Mouse (Mus musculus) forebrain, postnatal 0 days (tissue): Measurements from ENCODE around the gene Kif13a. TPM values are rescaled to one million over a fixed set of nuclear protein-coding genes. Genes with fewer than 3 reads are reported as not detected.

ENCODE experiments used
- ATAC-seq: fragments of 200-750 bp; cut with Nextera tagmentation; 2 replicates; pipeline ENCODE4 v1.8.0; 2017; ENCODE audit warnings: mild to moderate bottlenecking, moderate library complexity
- DNase-seq: peaks from one replicate; pipeline ENCODE4 v3.0.0-alpha.2; 2015
- H3K27ac ChIP-seq: fragments of 300-500 bp; sonication (generic); 2 replicates; pipeline ENCODE4 v1.5.1; 2014; ENCODE audit warnings: low read depth, mild to moderate bottlenecking, antibody characterized with exemption, low read length, moderate library complexity, mixed read lengths
- H3K27me3 ChIP-seq: fragments of 300-500 bp; sonication (generic); 2 replicates; pipeline ENCODE4 v1.6.1; 2014; ENCODE audit warnings: mild to moderate bottlenecking, low read length, mixed read lengths; ENCODE audit not compliant: insufficient read depth
- H3K36me3 ChIP-seq: fragments of 300-500 bp; sonication (generic); 2 replicates; pipeline ENCODE4 v1.6.1; 2014; ENCODE audit warnings: mild to moderate bottlenecking, moderate library complexity; ENCODE audit not compliant: insufficient read depth
- H3K4me1 ChIP-seq: fragments of 300-500 bp; sonication (generic); 2 replicates; pipeline ENCODE4 v1.6.1; 2014; ENCODE audit warnings: antibody characterized with exemption; ENCODE audit not compliant: insufficient read depth
- H3K4me2 ChIP-seq: fragments of 300-500 bp; sonication (generic); 2 replicates; pipeline ENCODE4 v1.6.1; 2014; ENCODE audit warnings: low read depth, mild to moderate bottlenecking, moderate library complexity
- H3K4me3 ChIP-seq: fragments of 300-500 bp; sonication (generic); 2 replicates; pipeline ENCODE4 v1.5.1; 2014; ENCODE audit warnings: low read depth, low read length, mixed read lengths
- H3K9ac ChIP-seq: fragments of 300-500 bp; sonication (generic); 2 replicates; pipeline ENCODE4 v1.6.1; 2014; ENCODE audit warnings: mild to moderate bottlenecking
- H3K9me3 ChIP-seq: fragments of 300-500 bp; sonication (generic); 2 replicates; pipeline ENCODE4 v1.6.1; 2016; ENCODE audit warnings: low read length
- CTCF ChIP-seq: sonication (generic); IDR thresholded peaks from 2 replicates; pipeline ENCODE4 v1.5.1; 2016; ENCODE audit warnings: antibody characterized with exemption, control low read depth, low read depth
- WGBS: fragments of 180-500 bp; shearing (Covaris S2); extraction: QIAGEN DNeasy Blood & Tissue Kit; methylation state at CpG from one replicate; pipeline ENCODE4 v1.1.7; 2014; 5-methylcytosine and 5-hydroxymethylcytosine counted together
- polyA plus RNA-seq: library from polyadenylated mRNA; unstranded; fragments of >200 nt; fragmentation: Nextera tagmentation; extraction: Ambion mirVana; gene quantifications from 2 replicates; pipeline ENCODE4 v1.2.1, GENCODE M21; 2015
- total RNA-seq: library from RNA; depleted of rRNA; stranded (reverse); fragments of >200 nt; gene quantifications from 2 replicates; pipeline ENCODE4 v1.2.3, GENCODE M21; 2014

The Kif13a gene
- total and polyA plus RNA-seq, 2 experiments from 2014 or later = 9.2 to 19.7 TPM

GRCm38 (mm10) chr13:46759281-46759809 lies 170.3 kb downstream of the Kif13a start:
- H3K9ac ChIP-seq = no peak overlapping the region
- H3K27me3 ChIP-seq = no peaks in the 10 kb centered on the region
- WGBS = 54% methylated on average over 8 of the region's 8 CpGs
- H3K4me3 ChIP-seq = no peak overlapping the region
- peaks cover 10% of the 10 kb centered on the region for H3K36me3 ChIP-seq
- no peak overlapping the region for H3K4me2 ChIP-seq
- H3K4me1 ChIP-seq = no peaks in the 10 kb centered on the region
- no peak for TF ChIP-seq CTCF
- H3K9me3 ChIP-seq = no peaks in the 10 kb centered on the region
- DNase-seq = no peak
- ATAC-seq = no peak
- no peak overlapping the region for H3K27ac ChIP-seq

- ATAC-seq (no peak), DNase-seq (no peak)
- no peak overlapping the region for H3K4me3 ChIP-seq
- no peaks in the 10 kb centered on the region for H3K9me3 ChIP-seq
- H3K4me2 ChIP-seq = no peak overlapping the region
- 96% methylated on average over 13 of the region's 13 CpGs for WGBS
- H3K27ac ChIP-seq = no peak overlapping the region
- no peak overlapping the region for H3K9ac ChIP-seq
- no peaks in the 10 kb centered on the region for H3K4me1 ChIP-seq
- H3K27me3 ChIP-seq = no peaks in the 10 kb centered on the region
- no peak for TF ChIP-seq CTCF
- H3K36me3 ChIP-seq = peaks cover 10% of the 10 kb centered on the region
These were observed 171.0 kb downstream of the Kif13a start for GRCm38 (mm10) chr13:46758627-46759026.

GRCm38 (mm10) chr13:46757946-46758345 lies 171.7 kb downstream of the Kif13a start:
- Histone ChIP-seq H3K4me1 (no peaks in the 10 kb centered on the region), H3K4me3 (no peak overlapping the region), H3K27me3 (no peaks in the 10 kb centered on the region), H3K9me3 (no peaks in the 10 kb centered on the region), H3K4me2 (no peak overlapping the region), H3K9ac (no peak overlapping the region), H3K36me3 (peaks cover 7% of the 10 kb centered on the region), H3K27ac (no peak overlapping the region)
- ATAC-seq = no peak
- no peak for DNase-seq
- no peak for TF ChIP-seq CTCF
- 88% methylated on average over 7 of the region's 7 CpGs for WGBS

- 91% methylated on average over 5 of the region's 5 CpGs for WGBS
These were observed 176.4 kb downstream of the Kif13a start for GRCm38 (mm10) chr13:46753294-46753693.

GRCm38 (mm10) chr13:46752566-46753229 lies 177.0 kb downstream of the Kif13a start:
- no peak for TF ChIP-seq CTCF
- Histone ChIP-seq H3K27me3 (no peaks in the 10 kb centered on the region), H3K4me2 (no peak overlapping the region), H3K9ac (no peak overlapping the region), H3K27ac (no peak overlapping the region), H3K9me3 (no peaks in the 10 kb centered on the region), H3K36me3 (peaks cover 15% of the 10 kb centered on the region), H3K4me3 (no peak overlapping the region), H3K4me1 (no peaks in the 10 kb centered on the region)
- 82% methylated on average over 13 of the region's 13 CpGs for WGBS
- ATAC-seq (no peak), DNase-seq (no peak)

More at GRCm38 (mm10) chr13:46753294-46753693, 176.4 kb downstream of the Kif13a start:
- Histone ChIP-seq H3K36me3 (peaks cover 15% of the 10 kb centered on the region), H3K9ac (no peak overlapping the region), H3K27me3 (no peaks in the 10 kb centered on the region), H3K9me3 (no peaks in the 10 kb centered on the region), H3K4me1 (no peaks in the 10 kb centered on the region), H3K4me2 (no peak overlapping the region), H3K4me3 (no peak overlapping the region), H3K27ac (no peak overlapping the region)
- ATAC-seq (no peak), DNase-seq (no peak)
- TF ChIP-seq CTCF = no peak

GRCm38 (mm10) chr13:46748138-46748873 lies 181.4 kb downstream of the Kif13a start:
- no peak for TF ChIP-seq CTCF
- no peak overlapping the region for H3K27ac ChIP-seq
- ATAC-seq = no peak
- no peaks in the 10 kb centered on the region for H3K9me3 ChIP-seq
- H3K27me3 ChIP-seq = no peaks in the 10 kb centered on the region
- H3K9ac ChIP-seq = no peak overlapping the region
- peaks cover 15% of the 10 kb centered on the region for H3K36me3 ChIP-seq
- no peak overlapping the region for H3K4me3 ChIP-seq
- 88% methylated on average over 5 of the region's 5 CpGs for WGBS
- H3K4me1 ChIP-seq = no peaks in the 10 kb centered on the region
- no peak for DNase-seq
- no peak overlapping the region for H3K4me2 ChIP-seq

GRCm38 (mm10) chr13:46743821-46744220 lies 185.8 kb downstream of the Kif13a start:
- Histone ChIP-seq H3K4me3 (no peak overlapping the region), H3K36me3 (no peaks in the 10 kb centered on the region), H3K27ac (no peak overlapping the region), H3K4me1 (no peaks in the 10 kb centered on the region), H3K9ac (no peak overlapping the region), H3K9me3 (no peaks in the 10 kb centered on the region), H3K27me3 (no peaks in the 10 kb centered on the region), H3K4me2 (no peak overlapping the region)
- ATAC-seq (no peak), DNase-seq (no peak)
- no peak for TF ChIP-seq CTCF
- 78% methylated on average over 8 of the region's 8 CpGs for WGBS
